Mouse (Mus musculus): ENCODE data around the gene Rag1.

GRCm38 (mm10) chr2:101679164-101679784 is 30.0 kb upstream of the Rag1 start:
- TF ChIP-seq CTCF (IDR thresholded peaks at IDR 0.05; ENCODE audit: low read depth, low read length): no peak
- TF ChIP-seq POLR2AphosphoS5 (IDR thresholded peaks at IDR 0.05; ENCODE audit: insufficient replicate concordance, low read depth, low read length): no peak
- no peak for TF ChIP-seq GATA1 (IDR thresholded peaks at IDR 0.05; ENCODE audit: borderline replicate concordance, low read length)
- no peak for TF ChIP-seq TAL1 (conservative IDR thresholded peaks at IDR 0.05; ENCODE audit: low read depth, low read length)

Measured in G1E (cell line).